Mouse (Mus musculus): Measurements from ENCODE around the gene Nbeal2. TPM values are rescaled to one million over a fixed set of nuclear protein-coding genes. Genes with fewer than 3 reads are reported as not detected.

Gene Nbeal2
- total and polyA plus RNA-seq, 2 experiments from 2014 or later, result 2.0 to 17.6 TPM

GRCm38 (mm10) chr9:110695165-110695755, 41.3 kb upstream of the Nbeal2 start:
- H3K9ac ChIP-seq, result no peak overlapping the region
- no peaks in the 10 kb centered on the region for H3K27me3 ChIP-seq (ENCODE audit: insufficient read depth, low read length)
- no peak overlapping the region for H3K27ac ChIP-seq (ENCODE audit: low read depth, low read length)
- DNase-seq, result no peak
- H3K4me2 ChIP-seq (ENCODE audit: low read depth), result no peak overlapping the region
- H3K9me3 ChIP-seq (ENCODE audit: low read length), result no peaks in the 10 kb centered on the region
- 89% methylated on average over 4 of the region's 4 CpGs for WGBS
- no peak for TF ChIP-seq CTCF (IDR thresholded peaks at IDR 0.05; ENCODE audit: low read depth)
- ATAC-seq, result no peak
- no peak overlapping the region for H3K4me3 ChIP-seq (ENCODE audit: low read depth, low read length)
- no peaks in the 10 kb centered on the region for H3K4me1 ChIP-seq (ENCODE audit: insufficient read depth)
- H3K36me3 ChIP-seq (ENCODE audit: insufficient read depth), result peaks cover 16% of the 10 kb centered on the region; the same call in 1 of the 2 replicates

GRCm38 (mm10) chr9:110689261-110689779, 35.4 kb upstream of the Nbeal2 start:
- DNase-seq (no peak), ATAC-seq (no peak)
- H3K27ac ChIP-seq (ENCODE audit: low read depth, low read length), result no peak overlapping the region

GRCm38 (mm10) chr9:110687846-110688245, 33.9 kb upstream of the Nbeal2 start:
- 0 out of 2 replicates have a peak, but pooled peaks cover 2% of the 10 kb centered on the region for H3K36me3 ChIP-seq (ENCODE audit: insufficient read depth)
- ATAC-seq (no peak), DNase-seq (no peak)
- WGBS, result 49% methylated on average over 2 of the region's 2 CpGs
- H3K4me2 ChIP-seq (ENCODE audit: low read depth), result no peak overlapping the region
- no peak overlapping the region for H3K27ac ChIP-seq (ENCODE audit: low read depth, low read length)
- H3K27me3 ChIP-seq (ENCODE audit: insufficient read depth, low read length), result no peaks in the 10 kb centered on the region
- H3K4me1 ChIP-seq (ENCODE audit: insufficient read depth), result peaks cover 12% of the 10 kb centered on the region; the same call in 1 of the 2 replicates
- no peaks in the 10 kb centered on the region for H3K9me3 ChIP-seq (ENCODE audit: low read length)
- H3K4me3 ChIP-seq (ENCODE audit: low read depth, low read length), result no peak overlapping the region
- H3K9ac ChIP-seq, result no peak overlapping the region
- no peak for TF ChIP-seq CTCF (IDR thresholded peaks at IDR 0.05; ENCODE audit: low read depth)

More at GRCm38 (mm10) chr9:110689261-110689779, 35.4 kb upstream of the Nbeal2 start:
- no peak overlapping the region for H3K4me3 ChIP-seq (ENCODE audit: low read depth, low read length)
- no peak for TF ChIP-seq CTCF (IDR thresholded peaks at IDR 0.05; ENCODE audit: low read depth)
- H3K27me3 ChIP-seq (ENCODE audit: insufficient read depth, low read length), result no peaks in the 10 kb centered on the region
- no peaks in the 10 kb centered on the region for H3K9me3 ChIP-seq (ENCODE audit: low read length)
- H3K4me1 ChIP-seq (ENCODE audit: insufficient read depth), result peaks cover 3% of the 10 kb centered on the region; the same call in 1 of the 2 replicates
- no peak overlapping the region for H3K9ac ChIP-seq
- 81% methylated on average over 8 of the region's 8 CpGs for WGBS
- H3K4me2 ChIP-seq (ENCODE audit: low read depth), result no peak overlapping the region
- H3K36me3 ChIP-seq (ENCODE audit: insufficient read depth), result 0 out of 2 replicates have a peak, but pooled peaks cover 9% of the 10 kb centered on the region

GRCm38 (mm10) chr9:110687061-110687460, 33.1 kb upstream of the Nbeal2 start:
- 66% methylated on average over 5 of the region's 5 CpGs for WGBS
- peak; percentile 23 for TF ChIP-seq CTCF (IDR thresholded peaks at IDR 0.05; ENCODE audit: low read depth)
- Histone ChIP-seq H3K36me3 (ENCODE audit: insufficient read depth) (no peaks in the 10 kb centered on the region), H3K4me3 (ENCODE audit: low read depth, low read length) (no peak overlapping the region), H3K27ac (ENCODE audit: low read depth, low read length) (no peak overlapping the region), H3K9me3 (ENCODE audit: low read length) (no peaks in the 10 kb centered on the region), H3K4me2 (ENCODE audit: low read depth) (no peak overlapping the region), H3K27me3 (ENCODE audit: insufficient read depth, low read length) (no peaks in the 10 kb centered on the region), H3K9ac (no peak overlapping the region), H3K4me1 (ENCODE audit: insufficient read depth) (peaks cover 16% of the 10 kb centered on the region)
- ATAC-seq (no peak), DNase-seq (no peak)

- Histone ChIP-seq H3K36me3 (ENCODE audit: insufficient read depth) (no peaks in the 10 kb centered on the region), H3K9me3 (ENCODE audit: low read length) (no peaks in the 10 kb centered on the region), H3K4me2 (ENCODE audit: low read depth) (no peak overlapping the region), H3K4me3 (ENCODE audit: low read depth, low read length) (no peak overlapping the region), H3K4me1 (ENCODE audit: insufficient read depth) (peaks cover 17% of the 10 kb centered on the region), H3K27ac (ENCODE audit: low read depth, low read length) (no peak overlapping the region), H3K9ac (no peak overlapping the region), H3K27me3 (ENCODE audit: insufficient read depth, low read length) (no peaks in the 10 kb centered on the region)
- DNase-seq, result no peak
- TF ChIP-seq CTCF (IDR thresholded peaks at IDR 0.05; ENCODE audit: low read depth), result no peak
- 76% methylated on average over 3 of the region's 3 CpGs for WGBS
- ATAC-seq, result no peak
Measured at GRCm38 (mm10) chr9:110686472-110686871, 32.5 kb upstream of the Nbeal2 start.

- Histone ChIP-seq H3K4me1 (ENCODE audit: insufficient read depth) (peaks cover 17% of the 10 kb centered on the region), H3K4me2 (ENCODE audit: low read depth) (no peak overlapping the region), H3K9ac (no peak overlapping the region), H3K9me3 (ENCODE audit: low read length) (no peaks in the 10 kb centered on the region), H3K27me3 (ENCODE audit: insufficient read depth, low read length) (no peaks in the 10 kb centered on the region), H3K36me3 (ENCODE audit: insufficient read depth) (no peaks in the 10 kb centered on the region), H3K27ac (ENCODE audit: low read depth, low read length) (no peak overlapping the region), H3K4me3 (ENCODE audit: low read depth, low read length) (no peak overlapping the region)
- no peak for TF ChIP-seq CTCF (IDR thresholded peaks at IDR 0.05; ENCODE audit: low read depth)
- WGBS, result 89% methylated on average over 5 of the region's 5 CpGs
- DNase-seq (no peak), ATAC-seq (no peak)
Measured at GRCm38 (mm10) chr9:110685591-110685990, 31.6 kb upstream of the Nbeal2 start.

- no peaks in the 10 kb centered on the region for H3K36me3 ChIP-seq (ENCODE audit: insufficient read depth)
- no peak for TF ChIP-seq CTCF (IDR thresholded peaks at IDR 0.05; ENCODE audit: low read depth)
- no peak for ATAC-seq
- no peaks in the 10 kb centered on the region for H3K9me3 ChIP-seq (ENCODE audit: low read length)
- H3K9ac ChIP-seq, result no peak overlapping the region
- WGBS, result 89% methylated on average over 8 of the region's 8 CpGs
- no peak overlapping the region for H3K4me3 ChIP-seq (ENCODE audit: low read depth, low read length)
- H3K27me3 ChIP-seq (ENCODE audit: insufficient read depth, low read length), result no peaks in the 10 kb centered on the region
- H3K4me2 ChIP-seq (ENCODE audit: low read depth), result no peak overlapping the region
- peaks cover 17% of the 10 kb centered on the region for H3K4me1 ChIP-seq (ENCODE audit: insufficient read depth)
- no peak for DNase-seq
- 0 out of 2 replicates have a peak overlapping the region, but pooled peaks have one; percentile 29 for H3K27ac ChIP-seq (ENCODE audit: low read depth, low read length)
Measured at GRCm38 (mm10) chr9:110685187-110685586, 31.2 kb upstream of the Nbeal2 start.

Data from forebrain, postnatal 0 days (tissue).